Mouse (Mus musculus) layer of hippocampus, postnatal 25 days (tissue): ENCODE results near the gene Frmd4b. TPM values are rescaled to one million over a fixed set of nuclear protein-coding genes. Genes with fewer than 3 reads are reported as not detected.
A peak's percentile ranks its signal among the peaks of the same experiment; 100 is the strongest.
"Not testable (repeated sequence)": the region's sequence is repeated elsewhere in the genome, so short reads cannot be mapped to it uniquely, and the experiment has no call there.

Experiments
- DNase-seq, 2 experiments: peaks; one replicate each; pipeline ENCODE4 v3.0.0; 2022; ENCODE audit warnings: mixed read lengths in 2 of 2, low spot score in 1 of 2; ENCODE audit errors: extremely low spot score in 1 of 2
- total RNA-seq, 2 experiments: library from RNA; stranded (reverse); gene quantifications; 2 replicates each; pipeline ENCODE4 v1.2.3; 2021

Frmd4b gene
- total RNA-seq, 2 experiments from 2014 or later = 26.8 to 35.0 TPM

DNA sequence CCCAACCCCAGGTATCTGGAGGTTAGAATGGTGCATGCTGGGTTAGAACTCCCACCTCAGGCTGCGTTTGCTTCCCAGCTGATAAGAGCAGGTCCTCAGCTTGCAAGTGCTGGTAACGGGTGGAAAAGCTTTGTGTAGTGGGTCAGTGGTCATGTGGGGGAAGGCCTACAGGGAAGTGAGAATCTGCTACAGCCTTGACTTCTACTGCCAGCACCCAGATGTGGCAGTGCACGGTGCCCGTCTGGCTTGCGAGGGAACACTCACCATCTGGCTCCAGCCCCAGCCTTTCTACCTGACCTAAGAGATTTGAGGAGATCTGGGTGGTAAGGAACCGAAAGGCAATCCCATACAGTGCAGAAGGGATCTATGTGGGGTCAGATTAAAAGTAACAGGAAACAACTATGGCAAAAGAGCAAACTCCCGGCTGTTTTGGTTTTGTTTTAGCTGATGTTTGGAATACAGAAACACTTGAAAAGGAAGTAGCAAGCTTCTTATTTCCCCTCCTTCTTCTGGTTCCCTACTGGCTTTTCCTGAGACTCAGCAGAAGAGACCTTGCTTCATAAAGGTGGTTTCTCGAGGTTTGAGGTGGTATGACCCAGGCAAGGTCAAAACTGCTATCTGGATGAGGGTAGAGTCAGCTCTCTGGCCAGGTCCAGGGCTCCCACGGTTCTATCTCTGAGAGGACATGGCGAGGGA lies 185.9 kb downstream of the Frmd4b start:
- no peak for DNase-seq

GRCm38 (mm10) chr6:97430519-97430918 lies 186.8 kb downstream of the Frmd4b start:
- DNase-seq = no peak

DNA sequence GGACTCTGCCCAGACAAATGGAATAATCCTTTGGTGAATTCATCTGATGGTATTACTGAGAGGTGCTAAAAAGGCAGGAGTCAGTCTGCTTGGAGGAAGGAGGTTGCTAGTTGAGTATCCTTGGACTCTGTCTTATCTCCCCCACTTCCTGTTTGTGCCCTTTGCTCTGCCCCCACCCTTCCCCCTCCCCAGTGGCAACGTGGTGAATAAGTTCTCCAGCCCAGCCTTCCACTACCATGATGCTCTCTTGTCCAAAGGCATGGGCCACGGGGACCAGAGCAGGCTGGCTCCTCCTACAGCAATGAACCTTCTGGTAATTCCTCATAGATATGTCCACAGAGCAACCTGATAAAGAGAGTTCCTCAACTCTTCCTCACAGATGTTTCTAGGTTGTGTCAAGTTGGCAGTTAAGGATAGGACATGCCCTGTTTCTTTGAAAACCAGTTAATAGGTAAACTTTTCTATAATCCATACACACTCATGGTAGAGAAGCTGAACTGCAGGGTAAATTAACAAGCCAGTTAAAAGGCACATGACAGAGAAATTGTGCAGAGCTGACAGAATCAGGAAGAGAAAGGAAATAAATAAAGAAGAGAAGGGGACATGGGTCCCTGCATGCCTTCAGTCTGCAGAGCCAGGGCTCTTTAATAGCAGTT lies 187.5 kb downstream of the Frmd4b start:
- DNase-seq = no peak

GRCm38 (mm10) chr6:97419771-97420446 lies 197.4 kb downstream of the Frmd4b start:
- peak; percentile 44 to 84 for DNase-seq

- peak; percentile 54 to 78 for DNase-seq
Measured at GRCm38 (mm10) chr6:97416972-97417554, 200.3 kb downstream of the Frmd4b start.

- not testable (repeated sequence) for DNase-seq
Measured at GRCm38 (mm10) chr6:97415578-97415977, 201.8 kb downstream of the Frmd4b start.

GRCm38 (mm10) chr6:97413453-97413852 lies 203.9 kb downstream of the Frmd4b start:
- no peak for DNase-seq

GRCm38 (mm10) chr6:97412403-97412802 lies 204.9 kb downstream of the Frmd4b start:
- DNase-seq = no peak

DNA sequence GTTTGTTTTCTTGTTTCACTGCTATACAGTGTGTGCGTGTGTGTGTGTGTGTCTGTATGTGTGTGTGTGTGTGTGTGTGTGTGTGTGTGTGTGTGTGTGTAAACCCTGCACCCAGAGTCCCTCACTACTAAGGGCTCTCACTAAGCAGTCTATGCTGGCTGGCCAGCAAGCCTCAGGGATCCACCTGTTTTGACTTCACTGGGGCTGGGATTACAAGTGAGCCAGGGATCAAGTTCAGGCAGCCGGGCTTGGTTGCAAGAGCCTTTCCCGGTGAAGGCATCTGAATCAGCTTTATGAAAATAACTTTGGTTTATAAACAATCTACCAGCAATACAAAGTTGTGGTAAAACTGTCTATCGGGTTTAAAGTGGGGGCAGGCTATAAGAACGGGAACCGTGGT lies 206.0 kb downstream of the Frmd4b start:
- no peak for DNase-seq

GRCm38 (mm10) chr6:97409467-97410239 lies 207.7 kb downstream of the Frmd4b start:
- no peak for DNase-seq

DNA sequence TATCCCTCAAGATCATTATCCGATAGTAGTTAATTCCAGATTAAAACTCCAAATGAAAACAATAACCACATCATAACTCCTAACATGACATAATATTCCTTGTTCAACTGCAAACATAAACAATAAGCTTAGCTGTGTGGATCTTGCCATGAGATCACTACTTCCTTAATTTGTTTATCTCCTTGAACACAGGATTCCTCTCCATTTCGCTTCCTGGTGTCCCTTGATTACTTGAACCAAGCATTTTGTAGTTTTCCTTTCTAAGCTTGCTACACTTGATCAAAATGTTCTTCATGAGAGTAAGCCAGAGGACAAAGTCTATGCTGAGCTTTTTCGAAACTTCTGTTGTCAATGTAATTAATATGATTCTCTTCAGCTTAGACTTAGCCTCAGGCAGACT lies 209.4 kb downstream of the Frmd4b start:
- DNase-seq = no peak

DNA sequence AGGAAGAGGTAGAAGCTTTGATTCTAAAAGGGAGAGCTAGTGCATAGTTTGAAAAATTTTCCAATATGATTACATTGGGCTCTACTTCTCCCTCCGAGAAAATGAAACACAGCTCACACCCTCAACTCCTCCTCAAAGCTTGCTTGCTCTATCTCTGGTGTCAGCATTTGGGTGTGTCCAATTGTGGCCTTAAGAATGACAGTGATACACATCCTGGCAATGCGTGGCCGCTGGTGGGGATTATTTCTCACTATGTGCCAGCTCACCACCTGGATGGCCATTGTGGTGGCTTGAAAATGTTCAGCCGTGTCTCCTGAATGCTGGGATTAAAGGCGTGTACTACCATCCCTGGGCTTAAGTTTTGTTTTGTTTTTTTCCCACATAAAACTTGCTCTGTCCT lies 209.9 kb downstream of the Frmd4b start:
- DNase-seq = no peak

- no peak for DNase-seq
Measured at GRCm38 (mm10) chr6:97405311-97405710, 212.0 kb downstream of the Frmd4b start.

DNA sequence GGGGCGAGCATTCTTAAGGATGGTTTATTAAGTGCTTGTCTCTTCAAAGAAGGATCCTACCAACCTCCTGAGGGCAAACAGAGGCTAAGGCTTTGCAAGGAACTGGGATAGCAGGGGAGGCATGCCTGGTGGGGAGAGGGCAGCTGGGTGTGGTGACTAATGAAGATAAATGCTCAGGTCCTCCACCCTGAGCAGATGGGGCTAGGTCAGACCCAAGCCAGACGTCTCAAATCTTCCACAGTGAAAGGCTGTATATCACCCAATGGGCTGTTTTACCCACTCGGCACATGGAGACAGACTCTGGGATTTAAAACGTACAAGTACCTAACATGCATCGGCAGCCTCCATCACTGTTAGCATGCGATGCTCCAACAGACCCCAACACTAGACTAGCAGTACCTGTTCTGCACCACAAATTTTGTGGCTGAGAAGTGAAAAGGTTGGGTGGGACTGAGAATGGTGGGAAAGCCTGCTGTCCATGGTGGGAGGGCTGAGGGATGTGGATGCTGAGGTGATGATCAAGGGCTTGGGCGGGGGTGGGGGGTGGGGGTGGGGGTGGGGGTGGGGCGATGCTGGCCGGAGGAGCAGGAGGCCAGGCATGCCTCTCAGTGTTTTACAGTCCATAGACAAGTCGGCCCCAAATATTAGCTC lies 214.4 kb downstream of the Frmd4b start:
- no peak for DNase-seq

GRCm38 (mm10) chr6:97400446-97400845 lies 216.9 kb downstream of the Frmd4b start:
- no peak for DNase-seq

DNA sequence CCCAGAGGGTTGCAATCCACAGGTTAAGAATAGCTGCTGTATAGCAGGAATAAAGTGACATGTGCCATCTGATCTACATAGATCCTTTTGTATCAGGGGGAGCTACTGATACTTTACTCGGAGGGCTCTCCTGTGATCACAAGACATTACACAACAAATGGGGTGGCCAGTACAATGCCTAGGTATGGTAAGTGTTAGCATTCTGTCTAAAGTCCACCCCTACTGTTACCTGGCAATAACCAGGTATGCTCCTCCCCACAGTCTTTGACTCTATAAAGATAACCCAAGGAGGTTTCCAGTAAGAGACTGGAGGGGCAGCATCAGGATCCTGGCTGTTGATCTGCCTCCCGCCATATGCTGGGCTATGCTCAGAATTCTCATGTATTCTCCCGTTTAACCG lies 219.4 kb downstream of the Frmd4b start:
- DNase-seq = no peak

- no peak for DNase-seq
Measured at GRCm38 (mm10) chr6:97396957-97397354, 220.4 kb downstream of the Frmd4b start.

- peak in 1 of 2 experiments; percentile 20 for DNase-seq
Measured at GRCm38 (mm10) chr6:97396351-97396956, 220.9 kb downstream of the Frmd4b start.
